10 mouse cellular contexts compared by ENCODE assay signal in genomic region chr2:166651317-166652030, GRCm38 (mm10).
DNase-seq lines count a peak whose midpoint lies in the region; ATAC-seq and TF ChIP-seq lines count a peak whose summit lies in the region.
"Had no signal": no experiment of that assay in that cellular context is flagged by ENCODE, and none has a peak within 500 bp of the region (broad histone marks: within the 10 kb centered on the region; RNA-seq: fewer than 3 reads in every experiment).

No protein-coding gene starts in this region.

- TF ChIP-seq EP300 in CH12.LX (IDR thresholded peaks at IDR 0.05; ENCODE audit: low read length), result no peak

- 0 out of 2 replicates have a peak, but pooled peaks cover 7% of the 10 kb centered on the region for H3K4me1 ChIP-seq in kidney, postnatal 0 days (replicated peaks; ENCODE audit: insufficient read depth, low read length)
- H3K4me1 ChIP-seq in kidney, embryonic 14.5 days (ENCODE audit: control insufficient read depth, insufficient read depth, low read length), result no peaks in the 10 kb centered on the region; the same call in 1 of the 2 replicates
- peaks cover 51 to 93% of the 10 kb centered on the region in 2 experiments for H3K4me1 ChIP-seq in CH12.LX (ENCODE audit: control insufficient read depth in 1 of 2, insufficient read depth in 2 of 2)
- H3K4me1 ChIP-seq in liver, embryonic 16.5 days (ENCODE audit: control insufficient read depth, low read depth, low read length), result peaks cover 13% of the 10 kb centered on the region

- in situ Hi-C loops in CH12.LX (cut with MboI; ENCODE audit: low pct_ligation_motif_present, low pct_unique_long_range_greater_than_20kb, low sequenced_read_pairs), result no loop called here

- no peaks in the 10 kb centered on the region for H3K27me3 ChIP-seq in kidney, postnatal 0 days (ENCODE audit: insufficient read depth, low read length)
- H3K27me3 ChIP-seq in kidney, embryonic 14.5 days (ENCODE audit: control insufficient read depth, insufficient read depth, low read length), result no peaks in the 10 kb centered on the region
- no peaks in the 10 kb centered on the region for H3K27me3 ChIP-seq in CH12.LX (replicated peaks)
- H3K27me3 ChIP-seq in liver, embryonic 16.5 days (ENCODE audit: control insufficient read depth, insufficient read depth, low read depth, low read length), result no peaks in the 10 kb centered on the region

- H3K9me3 ChIP-seq in kidney, postnatal 0 days (replicated peaks; ENCODE audit: low read length), result no peaks in the 10 kb centered on the region
- H3K9me3 ChIP-seq in kidney, embryonic 14.5 days (ENCODE audit: control insufficient read depth, low read length), result no peaks in the 10 kb centered on the region
- peaks cover 6% of the 10 kb centered on the region for H3K9me3 ChIP-seq in CH12.LX (replicated peaks; ENCODE audit: low read length)
- no peaks in the 10 kb centered on the region for H3K9me3 ChIP-seq in liver, embryonic 16.5 days (replicated peaks; ENCODE audit: control insufficient read depth, low read length)

- no peaks in the 10 kb centered on the region for H3K79me2 ChIP-seq in CH12.LX (replicated peaks; ENCODE audit: control insufficient read depth, extremely low read depth, insufficient read depth, poor library complexity, severe bottlenecking)

- no peaks in the 10 kb centered on the region for H3K36me3 ChIP-seq in kidney, postnatal 0 days (ENCODE audit: insufficient read depth, low read length)
- H3K36me3 ChIP-seq in kidney, embryonic 14.5 days (ENCODE audit: control insufficient read depth, insufficient read depth, low read length), result 0 out of 2 replicates have a peak, but pooled peaks cover 1% of the 10 kb centered on the region
- H3K36me3 ChIP-seq in CH12.LX (replicated peaks in 1 of 2; ENCODE audit: control insufficient read depth in 1 of 2, insufficient read depth in 1 of 2, low read length in 1 of 2), result peaks cover 0 to 26% of the 10 kb centered on the region in 2 experiments
- no peaks in the 10 kb centered on the region for H3K36me3 ChIP-seq in liver, embryonic 16.5 days (ENCODE audit: control insufficient read depth, insufficient read depth)

- WGBS in kidney, postnatal 0 days, result 74% methylated on average over 10 of the region's 10 CpGs
- 82% methylated on average over 10 of the region's 10 CpGs for WGBS in kidney, embryonic 14.5 days
- 58% methylated on average over 10 of the region's 10 CpGs for WGBS in liver, embryonic 16.5 days (ENCODE audit: insufficient replicate concordance)

- no peak for TF ChIP-seq POLR2A in CH12.LX (IDR thresholded peaks at IDR 0.05; ENCODE audit: low read depth, low read length)

- H3K4me2 ChIP-seq in kidney, postnatal 0 days (ENCODE audit: low read length), result no peak overlapping the region
- no peak overlapping the region for H3K4me2 ChIP-seq in kidney, embryonic 14.5 days (replicated peaks; ENCODE audit: low read depth, low read length)
- no peak overlapping the region for H3K4me2 ChIP-seq in CH12.LX (ENCODE audit: insufficient read depth, low read depth, poor library complexity, severe bottlenecking)
- H3K4me2 ChIP-seq in liver, embryonic 16.5 days (ENCODE audit: low read depth, low read length), result no peak overlapping the region

- DNase-seq in kidney, postnatal 0 days (ENCODE audit: low spot score), result no peak
- DNase-seq in CH12.LX (ENCODE audit: extremely low read depth), result no peak
- peak; percentile 66 for DNase-seq in brain, adult 2 months (ENCODE audit: low read depth, low spot score)
- DNase-seq in urinary bladder, adult 18-20 months (ENCODE audit: low spot score in 2 of 2), result no peak
- DNase-seq in kidney, postnatal 4 days, result no peak
- DNase-seq: heart, adult 11 months; right cerebral cortex, postnatal 4 days had no signal

- no peak for TF ChIP-seq RAD21 in CH12.LX (IDR thresholded peaks at IDR 0.05; ENCODE audit: low read depth, low read length)

- H3K27ac ChIP-seq in kidney, postnatal 0 days, result 0 out of 2 replicates have a peak overlapping the region, but pooled peaks have one; percentile 36
- no peak overlapping the region for H3K27ac ChIP-seq in kidney, embryonic 14.5 days (ENCODE audit: low read depth, low read length)
- no peak overlapping the region for H3K27ac ChIP-seq in CH12.LX (ENCODE audit: insufficient read depth, low read depth)
- peak overlapping the region; percentile 29; the same call in 1 of the 2 replicates for H3K27ac ChIP-seq in liver, embryonic 16.5 days (ENCODE audit: low read length)

- no peak for ATAC-seq in kidney, postnatal 0 days (replicated peaks; ENCODE audit: low FRiP score, low read depth)
- no peak for ATAC-seq in kidney, embryonic 14.5 days (ENCODE audit: low FRiP score, low TSS enrichment)
- ATAC-seq in liver, embryonic 16.5 days (ENCODE audit: low read depth), result no peak

- dilution Hi-C loops in CH12.LX (cut with MboI; ENCODE audit: extremely low pct_ligation_motif_present, extremely low pct_unique_long_range_greater_than_20kb, low sequenced_read_pairs), result no loop called here

- no peak overlapping the region for H3K4me3 ChIP-seq in kidney, postnatal 0 days (replicated peaks; ENCODE audit: low read depth, low read length)
- no peak overlapping the region for H3K4me3 ChIP-seq in kidney, embryonic 14.5 days (ENCODE audit: low read length)
- H3K4me3 ChIP-seq in CH12.LX (replicated peaks in 1 of 3; ENCODE audit: low read depth in 2 of 3, low read length in 2 of 3, poor library complexity in 1 of 3), result no peak overlapping the region
- no peak overlapping the region for H3K4me3 ChIP-seq in liver, embryonic 16.5 days (ENCODE audit: low read depth, low read length)
- H3K4me3 ChIP-seq: myocyte had no signal

- TF ChIP-seq CTCF in kidney, postnatal 0 days (IDR thresholded peaks at IDR 0.05; ENCODE audit: low read depth), result no peak
- TF ChIP-seq CTCF in CH12.LX (conservative IDR thresholded peaks at IDR 0.05 in 1 of 2, IDR thresholded peaks at IDR 0.05 in 1 of 2; ENCODE audit: low read depth in 2 of 2, low read length in 2 of 2), result no peak

- H3K9ac ChIP-seq in kidney, postnatal 0 days (ENCODE audit: low read depth, low read length), result no peak overlapping the region
- H3K9ac ChIP-seq in kidney, embryonic 14.5 days (ENCODE audit: low read depth, low read length), result no peak overlapping the region
- H3K9ac ChIP-seq in CH12.LX (ENCODE audit: insufficient read depth, low read depth), result no peak overlapping the region
- no peak overlapping the region for H3K9ac ChIP-seq in liver, embryonic 16.5 days (ENCODE audit: low read depth, low read length)

TF ChIP-seq in CH12.LX, 34 proteins besides CTCF, POLR2A, EP300 and RAD21:
- 0 out of 2 replicates have a peak, but pooled peaks have one; percentile 21 for TF ChIP-seq ETS1 (conservative IDR thresholded peaks at IDR 0.05; ENCODE audit: low read depth, low read length)
- no peak for TF ChIP-seq PAX5 (IDR thresholded peaks at IDR 0.05; ENCODE audit: low read length)
- no peak for TF ChIP-seq HCFC1 (IDR thresholded peaks at IDR 0.05; ENCODE audit: low read depth, low read length)
- peak; percentile 75 for TF ChIP-seq BHLHE40 (IDR thresholded peaks at IDR 0.05; ENCODE audit: low read depth, low read length)
- peak; percentile 65 for TF ChIP-seq IRF4 (IDR thresholded peaks at IDR 0.05; ENCODE audit: low read depth, low read length)
- 0 out of 2 replicates have a peak, but pooled peaks have one; percentile 35 for TF ChIP-seq JUND (conservative IDR thresholded peaks at IDR 0.05; ENCODE audit: low read depth, low read length)
TF ChIP-seq in CH12.LX: peak in this region for 4.

Comparison
In these comparisons a context has a peak if more than half of its experiments do, and no peak if none do; other contexts are left out.
1. H3K27ac ChIP-seq: peak in kidney, postnatal 0 days (single experiment) and liver, embryonic 16.5 days (single experiment); none in kidney, embryonic 14.5 days (single experiment) and CH12.LX (single experiment).